Mouse (Mus musculus): ENCODE results near the gene Myo18a.

GRCm38 (mm10) chr11:77901775-77902355 is 138.8 kb downstream of the Myo18a start:
- TF ChIP-seq POLR2A (IDR thresholded peaks at IDR 0.05; ENCODE audit: borderline replicate concordance, extremely low read depth, insufficient read depth, insufficient read length, poor library complexity, severe bottlenecking): no peak
- TF ChIP-seq CTCF (IDR thresholded peaks at IDR 0.05; ENCODE audit: borderline replicate concordance, extremely low read depth, insufficient read depth, insufficient read length): no peak
